Mouse (Mus musculus) neural tube, embryonic 11.5 days (tissue): Measurements from ENCODE around the gene Ush2a. TPM values are rescaled to one million over a fixed set of nuclear protein-coding genes. Genes with fewer than 3 reads are reported as not detected.
A peak's percentile ranks its signal among the peaks of the same experiment; 100 is the strongest.

Experiments used
- ATAC-seq: fragments of 200-750 bp; cut with Nextera tagmentation; 2 replicates; pipeline ENCODE4 v1.8.0; 2017; ENCODE audit warnings: moderate number of reproducible peaks, mild to moderate bottlenecking, moderate TSS enrichment, moderate library complexity; ENCODE audit not compliant: insufficient read depth, low FRiP score, low TSS enrichment
- DNase-seq: peaks from one replicate; pipeline ENCODE4 v3.0.0-alpha.2; 2015; ENCODE audit warnings: low spot score
- H3K27ac ChIP-seq: fragments of 300-500 bp; sonication (generic); 2 replicates; pipeline ENCODE4 v1.5.1; 2014; ENCODE audit warnings: low read depth, mild to moderate bottlenecking, low read length
- H3K27me3 ChIP-seq: fragments of 300-500 bp; sonication (generic); 2 replicates; pipeline ENCODE4 v1.6.1; 2014; ENCODE audit warnings: mild to moderate bottlenecking, low read length, mixed read lengths; ENCODE audit not compliant: control insufficient read depth, insufficient read depth
- H3K36me3 ChIP-seq: fragments of 300-500 bp; sonication (generic); 2 replicates; pipeline ENCODE4 v1.6.1; 2014; ENCODE audit warnings: mild to moderate bottlenecking, low read length, moderate library complexity, mixed read lengths; ENCODE audit not compliant: control insufficient read depth, insufficient read depth
- H3K4me1 ChIP-seq: fragments of 300-500 bp; sonication (generic); 2 replicates; pipeline ENCODE4 v1.6.1; 2014; ENCODE audit warnings: low read length, mixed read lengths; ENCODE audit not compliant: control insufficient read depth, insufficient read depth
- H3K4me2 ChIP-seq: fragments of 300-500 bp; sonication (generic); 2 replicates; pipeline ENCODE4 v1.6.1; 2014; ENCODE audit warnings: low read depth, mild to moderate bottlenecking, moderate library complexity
- H3K4me3 ChIP-seq: fragments of 300-500 bp; sonication (generic); 2 replicates; pipeline ENCODE4 v1.5.1; 2014; ENCODE audit warnings: low read depth, low read length
- H3K9ac ChIP-seq: fragments of 300-500 bp; sonication (generic); 2 replicates; pipeline ENCODE4 v1.6.1; 2014; ENCODE audit warnings: mild to moderate bottlenecking, low read length
- H3K9me3 ChIP-seq: fragments of 300-500 bp; sonication (generic); 2 replicates; pipeline ENCODE4 v1.6.1; 2016; ENCODE audit warnings: low read length; ENCODE audit not compliant: control insufficient read depth
- WGBS: fragments of 180-500 bp; shearing (Covaris S2); extraction: QIAGEN DNeasy Blood & Tissue Kit; methylation state at CpG from one replicate; pipeline ENCODE4 v1.1.7; 2014; 5-methylcytosine and 5-hydroxymethylcytosine counted together
- polyA plus RNA-seq: library from polyadenylated mRNA; unstranded; fragments of >200 nt; fragmentation: Nextera tagmentation; extraction: Ambion mirVana; gene quantifications from 2 replicates; pipeline ENCODE4 v1.2.1, GENCODE M21; 2014

The Ush2a gene
- polyA plus RNA-seq, 1 experiment from 2014 or later: 0.07 TPM

DNA sequence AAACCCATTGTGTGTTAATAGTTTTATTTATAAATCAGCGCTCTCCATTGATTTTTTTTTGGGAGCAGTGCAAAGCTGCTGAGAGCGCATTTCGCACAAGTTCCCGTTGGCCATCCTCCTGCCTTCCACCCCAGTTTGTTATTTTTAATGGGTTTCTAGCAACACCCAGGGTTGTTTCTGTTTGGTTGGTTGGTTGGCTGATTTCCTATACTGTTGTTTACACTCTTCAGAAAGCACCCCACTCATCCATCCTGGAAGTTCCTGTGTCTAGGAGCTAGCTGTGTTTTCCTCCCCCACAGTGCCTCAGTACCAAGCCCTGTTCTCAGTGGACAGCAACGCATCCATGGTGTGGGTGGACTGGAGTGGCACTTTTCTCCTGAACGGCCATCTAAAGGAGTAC is 689.3 kb downstream of the Ush2a start:
- Histone ChIP-seq H3K4me1 (no peaks in the 10 kb centered on the region), H3K4me3 (no peak overlapping the region), H3K27ac (no peak overlapping the region), H3K9me3 (no peaks in the 10 kb centered on the region; the same call in 1 of the 2 replicates), H3K9ac (no peak overlapping the region), H3K36me3 (no peaks in the 10 kb centered on the region), H3K27me3 (no peaks in the 10 kb centered on the region), H3K4me2 (no peak overlapping the region)
- ATAC-seq (no peak), DNase-seq (no peak)
- whole genome bisulfite sequencing: 95% methylated on average over 6 of the region's 6 CpGs

GRCm38 (mm10) chr1:188952501-188952900 is 690.7 kb downstream of the Ush2a start:
- Histone ChIP-seq H3K4me2 (no peak overlapping the region), H3K9ac (no peak overlapping the region), H3K9me3 (no peaks in the 10 kb centered on the region; the same call in 1 of the 2 replicates), H3K4me1 (no peaks in the 10 kb centered on the region), H3K36me3 (no peaks in the 10 kb centered on the region), H3K4me3 (no peak overlapping the region), H3K27ac (no peak overlapping the region), H3K27me3 (no peaks in the 10 kb centered on the region)
- ATAC-seq (no peak), DNase-seq (no peak)
- WGBS: 84% methylated on average over 4 of the region's 4 CpGs

- no peak overlapping the region for H3K27ac ChIP-seq
- no peaks in the 10 kb centered on the region for H3K9me3 ChIP-seq
- H3K4me1 ChIP-seq: no peaks in the 10 kb centered on the region
- no peak overlapping the region for H3K9ac ChIP-seq
- H3K27me3 ChIP-seq: no peaks in the 10 kb centered on the region
- ATAC-seq (no peak), DNase-seq (no peak)
- 97% methylated on average over 6 of the region's 6 CpGs for WGBS
- no peak overlapping the region for H3K4me3 ChIP-seq
- peaks cover 12% of the 10 kb centered on the region for H3K36me3 ChIP-seq
- no peak overlapping the region for H3K4me2 ChIP-seq
Observed at GRCm38 (mm10) chr1:188973078-188973477, 711.3 kb downstream of the Ush2a start.

DNA sequence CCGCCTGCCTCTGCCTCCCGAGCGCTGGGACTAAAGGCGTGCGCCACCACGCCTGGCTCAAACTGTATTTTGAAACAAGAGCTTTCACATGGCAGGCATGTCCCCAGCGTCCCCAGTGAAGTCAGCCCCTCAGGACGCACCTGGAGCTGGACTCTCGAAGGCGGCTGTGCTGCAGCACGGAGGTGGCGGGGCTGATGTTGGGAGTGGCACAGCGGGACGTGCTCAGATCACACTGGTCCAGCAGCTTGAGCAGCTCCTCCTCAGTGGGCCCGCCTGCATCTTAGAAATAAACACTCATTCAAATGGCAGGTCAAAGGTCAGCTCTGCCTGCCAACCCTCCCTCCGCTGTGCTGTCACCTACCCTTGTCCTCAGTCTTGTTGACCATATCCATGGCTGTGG is 712.1 kb downstream of the Ush2a start:
- 88% methylated on average over 16 of the region's 16 CpGs for WGBS
- H3K4me1 ChIP-seq: no peaks in the 10 kb centered on the region
- no peak for ATAC-seq
- H3K36me3 ChIP-seq: peaks cover 9% of the 10 kb centered on the region
- no peak overlapping the region for H3K4me2 ChIP-seq
- no peaks in the 10 kb centered on the region for H3K9me3 ChIP-seq
- DNase-seq: no peak
- H3K9ac ChIP-seq: no peak overlapping the region
- no peak overlapping the region for H3K4me3 ChIP-seq
- H3K27ac ChIP-seq: no peak overlapping the region
- H3K27me3 ChIP-seq: no peaks in the 10 kb centered on the region

DNA sequence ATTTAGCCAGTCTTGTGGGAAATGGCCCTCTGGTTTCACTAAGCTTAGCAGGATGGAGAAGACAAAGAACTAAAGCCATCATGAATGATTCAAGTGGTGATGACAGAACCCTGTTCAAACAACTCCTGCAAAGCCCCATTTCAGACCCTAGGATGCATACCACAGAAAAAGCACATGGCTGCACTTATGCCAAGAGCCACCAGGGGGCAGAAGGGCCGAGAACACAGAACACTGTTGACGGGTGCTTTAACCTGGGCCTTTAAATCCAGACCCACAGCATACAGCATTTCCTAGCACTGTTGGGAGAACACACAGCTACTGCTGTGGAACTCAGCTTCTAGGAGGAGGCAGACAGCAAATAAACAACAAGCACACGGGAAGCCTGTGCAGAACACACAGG is 718.2 kb downstream of the Ush2a start:
- no peak overlapping the region for H3K9ac ChIP-seq
- 22% methylated on average over 3 of the region's 3 CpGs for WGBS
- ATAC-seq: no peak
- H3K27me3 ChIP-seq: no peaks in the 10 kb centered on the region
- H3K4me3 ChIP-seq: no peak overlapping the region
- no peaks in the 10 kb centered on the region for H3K4me1 ChIP-seq
- H3K4me2 ChIP-seq: no peak overlapping the region
- H3K27ac ChIP-seq: no peak overlapping the region
- H3K9me3 ChIP-seq: no peaks in the 10 kb centered on the region
- DNase-seq: peak; percentile 76
- H3K36me3 ChIP-seq: peaks cover 10% of the 10 kb centered on the region

DNA sequence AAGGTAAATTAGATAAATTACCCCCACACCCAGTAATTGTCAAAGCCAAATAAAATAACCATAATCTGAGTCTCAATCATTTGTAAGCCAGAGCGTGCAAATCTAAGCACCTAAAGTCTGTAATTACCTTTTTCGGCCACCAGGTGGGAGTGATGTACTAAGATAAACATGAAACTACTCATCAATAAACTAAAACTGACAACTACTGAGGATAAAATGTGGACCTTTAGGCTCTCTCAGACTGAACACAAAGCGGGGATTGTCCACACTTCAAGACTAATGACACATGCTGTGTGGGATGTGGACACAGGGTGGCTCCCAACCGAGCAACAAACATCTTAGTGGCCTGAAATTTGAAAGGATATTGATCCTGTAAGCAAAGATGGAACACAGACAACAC is 731.4 kb downstream of the Ush2a start:
- Histone ChIP-seq H3K36me3 (peaks cover 7% of the 10 kb centered on the region), H3K9ac (no peak overlapping the region), H3K27ac (no peak overlapping the region), H3K4me1 (no peaks in the 10 kb centered on the region), H3K27me3 (no peaks in the 10 kb centered on the region), H3K4me2 (no peak overlapping the region), H3K9me3 (no peaks in the 10 kb centered on the region), H3K4me3 (no peak overlapping the region)
- ATAC-seq (no peak), DNase-seq (peak; percentile 44)
- 34% methylated on average over 4 of the region's 4 CpGs for WGBS

GRCm38 (mm10) chr1:188997921-188998320 is 736.1 kb downstream of the Ush2a start:
- Histone ChIP-seq H3K27me3 (no peaks in the 10 kb centered on the region), H3K9ac (no peak overlapping the region), H3K4me2 (no peak overlapping the region), H3K4me1 (no peaks in the 10 kb centered on the region), H3K27ac (no peak overlapping the region), H3K9me3 (no peaks in the 10 kb centered on the region), H3K4me3 (no peak overlapping the region), H3K36me3 (peaks cover 10% of the 10 kb centered on the region)
- no peak for DNase-seq
- ATAC-seq: no peak
- WGBS: over 99% methylated on average over 3 of the region's 3 CpGs

GRCm38 (mm10) chr1:188999981-189000380 is 738.2 kb downstream of the Ush2a start:
- Histone ChIP-seq H3K27ac (no peak overlapping the region), H3K9me3 (no peaks in the 10 kb centered on the region), H3K4me1 (no peaks in the 10 kb centered on the region), H3K27me3 (no peaks in the 10 kb centered on the region), H3K36me3 (peaks cover 8% of the 10 kb centered on the region), H3K9ac (no peak overlapping the region), H3K4me2 (no peak overlapping the region), H3K4me3 (no peak overlapping the region)
- ATAC-seq (no peak), DNase-seq (no peak)
- WGBS: 87% methylated on average over 10 of the region's 10 CpGs

DNA sequence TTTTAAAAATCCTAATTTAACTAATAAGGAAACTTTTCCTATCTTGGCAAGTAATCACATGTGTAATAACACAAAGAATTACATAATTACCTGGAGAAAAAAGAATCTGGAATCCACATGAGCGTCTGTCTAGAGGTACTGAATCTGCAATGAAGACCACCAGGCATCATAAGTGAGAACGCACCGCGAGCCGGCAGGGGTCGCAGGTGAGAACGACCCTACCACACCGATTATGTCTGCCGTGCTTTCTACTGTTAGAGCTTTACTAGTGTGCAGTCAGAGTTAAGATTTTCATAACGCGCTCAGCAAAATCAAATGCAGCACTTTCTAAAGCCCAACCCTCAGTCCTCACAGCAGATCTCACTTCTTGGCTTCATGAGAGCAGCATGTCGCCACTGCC is 740.0 kb downstream of the Ush2a start:
- no peak overlapping the region for H3K27ac ChIP-seq
- H3K9me3 ChIP-seq: no peaks in the 10 kb centered on the region
- H3K4me2 ChIP-seq: no peak overlapping the region
- peaks cover 5% of the 10 kb centered on the region for H3K4me1 ChIP-seq
- no peak for DNase-seq
- H3K27me3 ChIP-seq: no peaks in the 10 kb centered on the region
- no peak for ATAC-seq
- H3K4me3 ChIP-seq: no peak overlapping the region
- WGBS: 88% methylated on average over 12 of the region's 12 CpGs
- no peak overlapping the region for H3K9ac ChIP-seq
- H3K36me3 ChIP-seq: peaks cover 7% of the 10 kb centered on the region
